Mouse (Mus musculus) kidney, postnatal 36 days (tissue): ENCODE data around the gene Ccnd2.

Experiments
- DNase-seq, 2 experiments: peaks; one replicate each; pipeline ENCODE4 v3.0.0; 2021 to 2022; ENCODE audit warnings: mixed read lengths in 2 of 2

The Ccnd2 gene

DNA sequence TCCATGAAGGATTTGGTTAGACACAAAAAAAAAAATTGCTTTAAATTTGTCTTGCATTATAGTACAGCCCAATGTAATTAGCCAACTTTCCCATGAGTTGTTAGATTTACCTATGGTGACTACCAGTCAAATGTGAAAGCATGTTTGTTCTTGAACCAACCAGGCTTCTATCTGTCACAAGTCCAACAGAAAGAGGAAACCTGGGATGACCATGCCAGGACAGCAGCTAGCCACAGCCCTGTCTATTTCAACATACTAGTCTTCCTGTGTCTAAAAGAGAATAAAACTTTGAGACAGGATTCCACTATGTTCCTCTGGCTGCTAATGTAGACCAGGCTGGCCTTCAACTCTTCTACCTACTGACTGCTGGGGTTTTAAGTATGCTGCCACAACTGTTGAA, 44.6 kb downstream of the Ccnd2 start:
- DNase-seq = no peak

DNA sequence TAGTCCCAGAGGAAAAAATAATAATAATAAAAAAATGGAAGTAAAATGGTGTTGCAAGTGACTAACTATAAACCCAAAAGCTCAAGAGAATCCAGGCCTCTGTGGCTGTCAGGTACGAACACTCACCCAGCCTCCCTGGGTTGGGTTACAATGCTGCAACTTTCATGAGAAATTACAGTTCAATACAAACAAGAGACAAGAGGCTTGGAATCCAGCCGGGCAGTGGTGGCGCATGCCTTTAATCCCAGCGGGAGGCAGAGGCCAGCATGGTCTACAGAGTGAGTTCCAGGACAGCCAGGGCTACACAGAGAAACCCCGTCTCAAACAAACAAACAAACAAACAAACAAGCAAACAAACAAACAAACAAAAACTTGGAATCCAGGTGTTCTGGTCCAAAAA, 45.3 kb downstream of the Ccnd2 start:
- DNase-seq = no peak

DNA sequence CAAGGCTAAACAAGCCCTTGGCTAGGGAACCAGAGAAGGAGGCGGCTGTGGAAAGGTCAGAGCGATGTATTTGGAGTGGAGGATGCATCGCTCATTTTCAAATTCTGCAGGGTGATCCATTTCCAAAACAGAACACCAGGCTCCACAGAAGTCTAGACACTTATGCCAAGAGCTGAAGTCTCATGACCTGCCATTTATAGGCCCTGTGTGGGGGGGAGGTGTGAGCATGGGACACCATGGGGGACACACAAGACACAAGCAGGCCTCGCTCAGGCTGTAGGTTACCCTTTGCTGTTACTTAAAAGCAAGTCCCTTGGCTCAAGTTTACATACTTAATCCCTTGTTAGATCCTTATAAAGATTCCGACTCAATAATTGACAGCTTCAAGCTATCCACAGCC, 45.8 kb downstream of the Ccnd2 start:
- no peak for DNase-seq

DNA sequence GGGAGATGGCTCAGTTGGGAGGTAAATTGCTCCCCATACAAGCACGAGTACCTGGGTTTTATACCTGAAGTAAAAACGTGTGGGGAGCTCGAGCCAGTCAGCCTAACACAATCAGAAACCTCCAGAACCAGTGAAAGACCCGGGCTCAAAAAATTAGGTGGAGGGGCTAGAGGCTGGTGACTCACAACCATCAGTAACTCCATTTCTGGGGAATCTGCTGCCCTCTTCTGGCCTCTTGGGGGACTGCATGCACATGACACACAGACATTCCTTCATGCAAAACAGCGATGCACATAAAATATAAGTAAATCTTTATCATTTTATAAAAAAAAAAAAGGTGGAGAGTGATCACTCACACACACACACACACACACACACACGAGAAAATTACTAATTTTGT, 46.9 kb downstream of the Ccnd2 start:
- DNase-seq = peak in 1 of 2 experiments; percentile 53

DNA sequence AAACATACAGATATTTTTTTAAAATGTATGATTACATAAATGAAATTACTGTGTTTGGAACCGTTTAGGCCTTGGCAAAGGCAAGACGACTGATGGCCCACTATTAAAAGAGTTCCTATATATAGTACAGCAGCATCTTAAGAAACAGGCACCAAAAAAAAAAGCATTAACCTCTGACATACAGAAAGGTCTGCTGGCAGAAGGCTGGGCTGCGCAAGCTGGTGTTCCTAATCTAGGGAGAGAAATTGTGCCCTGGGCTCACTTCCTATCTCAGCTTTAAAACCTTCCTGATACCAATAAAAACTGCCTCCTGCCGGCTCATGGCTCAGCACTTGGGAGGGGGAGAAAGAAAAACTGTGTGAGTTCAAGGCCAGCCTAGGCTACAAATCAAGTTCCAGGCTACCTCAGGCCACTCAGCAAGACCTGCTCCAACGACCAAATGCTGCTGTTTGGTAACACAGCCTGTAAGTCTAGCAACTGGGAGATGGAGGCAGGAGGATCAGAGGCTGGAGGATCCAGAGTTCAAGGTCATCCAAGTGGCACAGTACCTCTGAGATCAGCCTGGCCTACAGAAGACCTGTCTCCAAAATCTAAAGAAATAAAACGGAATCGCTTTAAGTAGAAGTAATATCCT, 47.5 kb downstream of the Ccnd2 start:
- no peak for DNase-seq

DNA sequence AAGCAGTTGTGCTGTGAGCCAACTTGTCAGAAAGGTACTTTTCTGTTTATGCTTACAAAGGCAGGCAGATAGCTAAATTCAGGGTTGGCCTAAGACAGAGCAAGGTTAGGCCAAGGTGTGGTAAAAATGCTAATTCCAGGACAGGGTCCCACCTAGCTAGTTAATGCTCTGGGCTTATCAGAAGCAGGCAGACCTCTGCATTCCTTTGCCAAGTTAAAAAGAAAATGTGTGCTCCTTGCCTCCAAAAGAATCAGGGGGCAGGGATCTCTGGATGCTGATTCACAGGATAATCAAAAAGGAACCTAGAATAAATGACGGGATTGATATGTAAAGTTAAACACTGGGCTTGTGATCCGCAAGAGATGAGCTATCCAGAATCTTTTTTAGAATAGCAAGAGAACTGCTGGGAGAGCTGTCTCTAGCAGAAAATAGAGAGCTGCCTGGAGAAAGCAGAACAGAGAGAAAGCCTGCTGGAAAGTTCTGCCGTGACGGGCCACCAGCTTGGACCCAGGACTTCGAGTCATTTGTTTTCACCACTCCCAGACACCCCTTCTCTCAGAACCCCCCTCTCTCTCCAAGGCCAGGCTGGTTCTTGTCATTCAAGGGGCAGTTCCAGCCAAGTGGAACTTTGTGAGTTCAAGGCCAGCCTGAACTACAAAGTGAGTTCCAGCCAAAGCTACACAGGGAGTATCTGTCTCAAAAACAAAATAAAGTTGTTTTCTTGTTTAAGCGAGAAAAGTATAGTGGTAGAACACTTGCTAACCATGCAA, 48.3 kb downstream of the Ccnd2 start:
- DNase-seq = no peak

DNA sequence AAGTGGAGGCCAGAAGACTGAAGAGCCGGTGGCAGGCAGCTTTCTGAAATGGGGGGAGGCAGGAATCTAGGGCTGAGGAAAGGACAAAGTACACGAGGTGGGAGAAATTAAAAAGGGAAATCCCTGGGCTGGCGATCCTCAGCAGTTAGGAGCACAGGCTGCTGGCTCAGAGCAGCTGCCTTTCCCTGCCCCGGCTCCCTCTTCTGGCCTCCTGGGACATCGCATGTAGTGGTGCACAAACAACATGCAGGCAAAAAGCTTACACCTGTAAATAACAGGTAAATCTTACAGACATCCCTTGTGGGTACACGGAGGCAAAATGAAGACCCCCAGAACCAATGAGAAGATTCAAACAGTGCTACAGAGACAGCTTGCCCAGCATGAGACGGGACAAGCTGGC, 57.4 kb downstream of the Ccnd2 start:
- DNase-seq = peak in 1 of 2 experiments; percentile 51

DNA sequence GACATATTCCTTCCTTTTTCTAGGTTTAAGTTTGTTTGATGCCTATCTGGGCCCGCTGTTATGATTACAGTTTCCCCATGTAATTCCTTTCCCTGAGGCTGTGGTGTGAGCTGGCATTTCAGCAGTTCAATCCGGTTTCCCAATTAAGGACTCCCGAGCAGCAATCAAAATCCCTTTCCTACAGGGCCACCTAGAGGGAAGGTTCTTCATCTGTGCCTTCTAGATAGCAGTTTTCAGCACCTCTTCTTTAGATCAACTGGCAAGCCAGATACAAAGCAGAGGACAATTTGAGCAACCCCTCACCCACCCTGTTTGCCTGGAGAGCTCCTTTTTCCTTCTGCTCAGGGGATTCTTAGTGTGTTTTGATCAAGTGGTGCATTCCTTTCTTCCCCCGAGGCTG, 65.3 kb downstream of the Ccnd2 start:
- peak in 1 of 2 experiments; percentile 39 for DNase-seq

DNA sequence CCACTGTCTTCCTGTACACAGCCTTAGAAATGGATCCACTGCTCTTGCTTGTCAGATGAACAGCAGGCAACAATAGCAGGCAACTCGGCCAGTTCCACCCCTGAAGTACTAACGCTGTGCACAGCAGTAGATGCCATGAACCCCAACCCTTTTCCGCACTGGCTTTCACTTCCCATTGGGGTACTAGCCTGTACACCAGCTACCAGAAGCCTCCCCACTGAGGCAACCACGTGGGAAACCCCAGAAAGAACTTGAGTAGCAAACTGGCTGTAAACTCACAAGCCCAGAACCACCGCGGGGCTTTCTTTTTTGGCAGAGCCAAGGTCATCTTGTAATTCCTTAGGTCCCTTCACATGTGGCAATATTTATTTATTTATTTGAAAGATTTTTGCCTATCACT, 70.2 kb downstream of the Ccnd2 start:
- no peak for DNase-seq

DNA sequence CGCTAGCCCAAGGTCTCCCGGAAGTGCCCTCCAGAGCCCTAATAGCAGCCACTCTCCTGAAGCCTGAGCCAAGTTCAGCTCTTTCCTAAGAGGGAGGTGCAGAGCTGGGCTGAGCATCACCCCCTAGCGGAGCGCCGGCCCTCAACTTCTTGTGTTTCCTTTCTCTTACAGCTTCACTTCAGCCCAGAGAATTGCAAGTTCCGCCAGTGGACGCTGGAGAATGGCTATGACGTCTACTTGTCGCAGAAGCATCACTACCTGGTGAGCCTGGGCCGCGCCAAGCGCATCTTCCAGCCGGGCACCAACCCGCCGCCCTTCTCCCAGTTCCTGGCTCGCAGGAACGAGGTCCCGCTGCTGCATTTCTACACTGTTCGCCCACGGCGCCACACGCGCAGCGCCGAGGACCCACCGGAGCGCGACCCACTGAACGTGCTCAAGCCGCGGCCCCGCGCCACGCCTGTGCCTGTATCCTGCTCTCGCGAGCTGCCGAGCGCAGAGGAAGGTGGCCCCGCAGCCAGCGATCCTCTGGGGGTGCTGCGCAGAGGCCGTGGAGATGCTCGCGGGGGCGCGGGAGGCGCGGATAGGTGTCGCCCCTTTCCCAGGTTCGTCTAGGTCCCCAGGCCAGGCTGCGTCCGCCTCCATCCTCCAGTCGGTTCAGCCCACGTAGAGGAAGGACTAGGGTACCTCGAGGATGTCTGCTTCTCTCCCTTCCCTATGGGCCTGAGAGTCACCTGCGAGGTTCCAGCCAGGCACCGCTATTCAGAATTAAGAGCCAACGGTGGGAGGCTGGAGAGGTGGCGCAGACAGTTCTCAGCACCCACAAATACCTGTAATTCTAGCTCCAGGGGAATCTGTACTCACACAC, 71.9 kb downstream of the Ccnd2 start:
- peak; percentile 3 to 37 for DNase-seq
